Mouse (Mus musculus) liver, embryonic 14.5 days (tissue): ENCODE results near the gene Sarnp.

Experiments
- CTCF ChIP-seq: IDR thresholded peaks from 2 replicates; pipeline ENCODE4 v1.5.1; 2016; ENCODE audit warnings: antibody characterized with exemption, low read depth, control low read depth
- EP300 ChIP-seq: IDR thresholded peaks from 2 replicates; pipeline ENCODE4 v1.6.1; 2016; ENCODE audit warnings: antibody characterized with exemption, low read depth

DNA sequence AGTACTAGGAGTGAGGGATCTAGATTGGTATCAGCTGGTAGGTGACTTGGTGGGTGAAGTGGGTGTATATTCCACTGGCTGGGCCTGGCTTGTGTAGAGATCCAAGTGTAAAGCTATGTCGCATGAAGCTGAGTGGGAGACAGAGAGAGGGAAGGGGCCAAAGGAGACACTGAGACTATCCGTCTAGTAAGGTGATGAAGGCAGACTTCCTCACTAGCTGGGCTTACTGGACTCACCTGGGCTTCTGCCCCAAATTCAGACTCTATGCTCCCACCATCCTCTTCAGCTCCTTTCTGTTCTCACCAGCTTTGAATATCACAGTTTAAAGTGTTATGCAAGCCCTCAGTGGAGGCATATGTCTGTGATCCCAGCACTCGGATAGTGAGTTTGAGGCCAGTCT is 99.5 kb downstream of the Sarnp start:
- TF ChIP-seq EP300 (no peak), CTCF (no peak)
